Mouse (Mus musculus): ENCODE results near the gene Myh7. TPM values are rescaled to one million over a fixed set of nuclear protein-coding genes. Genes with fewer than 3 reads are reported as not detected.

Myh7 gene
- polyA plus RNA-seq, 1 experiment: not detected

- Histone ChIP-seq H3K9me3 (no peaks in the 10 kb centered on the region), H3K27me3 (replicated peaks) (peaks cover 83% of the 10 kb centered on the region), H3K4me3 (replicated peaks) (no peak overlapping the region), H3K36me3 (replicated peaks; ENCODE audit: low read length) (no peaks in the 10 kb centered on the region), H3K4me1 (peaks cover 57% of the 10 kb centered on the region)
- no peak for TF ChIP-seq FLI1 (IDR thresholded peaks at IDR 0.05; ENCODE audit: low read length)
- TF ChIP-seq GATA1 (IDR thresholded peaks at IDR 0.05; ENCODE audit: borderline replicate concordance, low read length): no peak
Observed at GRCm38 (mm10) chr14:54927296-54927695, 67.1 kb downstream of the Myh7 start.

DNA sequence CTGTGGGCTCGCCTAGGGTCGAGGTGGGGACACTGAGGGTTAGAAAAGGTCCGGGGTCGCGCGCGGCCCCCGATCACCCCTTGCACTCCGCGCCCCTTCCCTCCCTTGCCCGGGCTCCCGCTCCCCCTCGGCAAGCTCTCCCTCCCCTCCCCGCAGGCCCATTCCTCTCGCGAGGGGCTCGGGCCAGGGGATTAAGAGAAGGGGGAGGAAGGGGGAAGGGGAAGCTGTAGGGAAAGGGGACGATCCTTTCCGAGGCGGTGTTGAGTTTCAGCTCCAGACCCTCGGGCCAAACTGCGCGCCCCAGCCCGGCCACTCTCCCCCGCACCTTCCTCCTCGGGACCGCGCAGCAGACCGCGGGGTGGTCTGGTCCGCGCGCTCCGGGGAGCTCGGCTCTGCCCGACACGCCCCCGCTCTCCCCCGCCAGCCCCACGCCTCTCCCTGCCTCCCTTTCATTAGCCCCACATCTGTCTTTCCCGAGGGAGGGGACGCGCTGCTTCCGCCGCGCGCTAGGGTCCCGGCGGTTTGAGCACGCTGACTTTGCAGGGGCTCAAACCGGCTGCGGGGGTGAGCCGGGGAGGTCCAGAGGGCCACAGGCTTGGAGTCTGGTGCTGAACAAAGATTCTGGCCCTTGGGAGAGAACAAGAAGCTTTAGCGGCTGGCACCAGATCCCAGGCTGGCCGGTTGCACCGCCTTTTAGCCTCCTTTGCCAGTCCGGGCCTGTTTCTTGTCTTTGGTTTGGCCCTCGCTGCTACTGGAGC is 67.8 kb downstream of the Myh7 start:
- TF ChIP-seq FLI1 (IDR thresholded peaks at IDR 0.05; ENCODE audit: low read length) (no peak), GATA1 (IDR thresholded peaks at IDR 0.05; ENCODE audit: borderline replicate concordance, low read length) (no peak)
- H3K4me3 ChIP-seq (replicated peaks): peak overlapping the region; percentile 80
- peaks cover 83% of the 10 kb centered on the region for H3K27me3 ChIP-seq (replicated peaks)
- H3K9me3 ChIP-seq: peaks cover 6% of the 10 kb centered on the region
- no peaks in the 10 kb centered on the region for H3K36me3 ChIP-seq (replicated peaks; ENCODE audit: low read length)
- peaks cover 56% of the 10 kb centered on the region for H3K4me1 ChIP-seq

DNA sequence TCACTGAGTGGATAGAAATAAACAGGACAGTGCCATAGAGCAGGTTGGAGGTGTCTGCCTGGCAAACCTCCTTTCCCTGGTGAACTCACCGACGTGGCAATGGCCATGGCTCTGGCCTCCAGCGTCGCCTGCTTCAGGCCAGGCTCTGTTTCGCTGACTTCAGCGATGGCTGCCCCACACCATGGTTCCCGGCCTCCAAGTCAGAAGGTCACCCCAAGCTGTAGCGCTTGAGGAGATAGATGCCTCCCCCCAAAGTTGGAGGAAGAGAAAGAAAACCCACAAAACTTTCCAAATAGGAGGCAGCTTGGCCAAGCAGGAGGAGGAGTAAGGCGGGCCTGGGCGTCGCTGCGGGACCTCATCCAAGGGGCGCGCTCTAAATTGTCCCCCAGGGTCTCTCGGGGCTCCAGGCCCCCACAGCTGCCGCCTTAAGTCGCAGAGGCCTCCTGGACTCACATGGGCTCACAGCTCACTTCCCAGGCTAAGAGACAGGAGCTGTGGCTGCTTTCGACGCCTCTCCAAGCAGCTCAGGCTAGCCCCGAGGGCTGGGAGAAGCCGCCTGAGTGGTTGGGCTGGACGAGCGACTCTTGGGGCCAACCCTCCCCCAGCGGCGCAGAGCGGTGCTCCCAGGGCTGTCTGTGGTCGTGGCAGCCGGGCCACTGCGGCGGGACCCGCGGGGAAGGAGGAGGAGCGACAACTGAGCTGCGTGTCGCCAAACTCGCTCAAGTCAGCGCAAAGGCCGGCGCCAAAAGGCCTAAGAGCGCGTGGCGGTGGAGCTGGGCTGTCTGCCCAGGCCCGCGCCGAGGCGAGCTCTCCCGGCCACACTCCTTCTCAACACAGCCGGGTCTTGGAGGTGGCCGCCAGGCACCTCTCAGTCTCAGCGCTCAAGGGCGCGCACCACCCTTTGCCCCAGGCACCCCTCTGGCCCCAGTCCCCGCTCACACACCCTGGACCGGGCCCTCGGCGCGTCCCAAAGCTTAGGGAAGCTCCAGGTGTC is 68.8 kb downstream of the Myh7 start, which contains the start of gene Efs:
Gene Efs (minus strand): TSS at position 778 of the 994 bp plus-strand sequence.
- no peaks in the 10 kb centered on the region for H3K36me3 ChIP-seq (replicated peaks; ENCODE audit: low read length)
- peaks cover 15% of the 10 kb centered on the region for H3K9me3 ChIP-seq
- no peak for TF ChIP-seq GATA1 (IDR thresholded peaks at IDR 0.05; ENCODE audit: borderline replicate concordance, low read length)
- no peak for TF ChIP-seq FLI1 (IDR thresholded peaks at IDR 0.05; ENCODE audit: low read length)
- H3K4me1 ChIP-seq: peaks cover 47% of the 10 kb centered on the region
- peak within 1 kb of the TSS; percentile 80 for H3K4me3 ChIP-seq (replicated peaks)
- H3K27me3 ChIP-seq (replicated peaks): peaks cover 88% of the 10 kb centered on the region

- H3K36me3 ChIP-seq (replicated peaks; ENCODE audit: low read length): no peaks in the 10 kb centered on the region
- H3K27me3 ChIP-seq (replicated peaks): peaks cover 93% of the 10 kb centered on the region
- peaks cover 38% of the 10 kb centered on the region for H3K4me1 ChIP-seq
- peaks cover 19% of the 10 kb centered on the region for H3K9me3 ChIP-seq
- no peak overlapping the region for H3K4me3 ChIP-seq (replicated peaks)
- TF ChIP-seq FLI1 (IDR thresholded peaks at IDR 0.05; ENCODE audit: low read length) (no peak), GATA1 (IDR thresholded peaks at IDR 0.05; ENCODE audit: borderline replicate concordance, low read length) (no peak)
Observed at GRCm38 (mm10) chr14:54924641-54925348, 69.6 kb downstream of the Myh7 start.

Other genes with a start within 250 kb of the Myh7 start
- gene Slc7a8, start 212.7 kb downstream of the Myh7 start, polyA plus RNA-seq (2012; ENCODE audit: insufficient read depth, low replicate concordance): 4.4 and 13.9 TPM in 2 replicates
- gene Rnf212b, start 180.5 kb downstream of the Myh7 start, polyA plus RNA-seq (2012; ENCODE audit: insufficient read depth, low replicate concordance): not detected in 2 replicates
- 1.6 and 2.1 TPM in 2 replicates for gene Homez, start 123.7 kb downstream of the Myh7 start, polyA plus RNA-seq (2012; ENCODE audit: insufficient read depth, low replicate concordance)
- gene Ppp1r3e, start 117.1 kb downstream of the Myh7 start, polyA plus RNA-seq (2012; ENCODE audit: insufficient read depth, low replicate concordance): 1.7 and 2.8 TPM in 2 replicates
- gene Bcl2l2, start 111.2 kb downstream of the Myh7 start, polyA plus RNA-seq (2012; ENCODE audit: insufficient read depth, low replicate concordance): 15.0 and 39.5 TPM in 2 replicates
- 1.6 TPM in 1 of 2 replicates, not detected in the other for gene Gm20521, start 111.2 kb downstream of the Myh7 start, polyA plus RNA-seq (2012; ENCODE audit: insufficient read depth, low replicate concordance)
- gene Pabpn1, start 102.1 kb downstream of the Myh7 start, polyA plus RNA-seq (2012; ENCODE audit: insufficient read depth, low replicate concordance): 94.8 and 258 TPM in 2 replicates
- gene Slc22a17, start 81.5 kb downstream of the Myh7 start, polyA plus RNA-seq (2012; ENCODE audit: insufficient read depth, low replicate concordance): 0.93 and 1.1 TPM in 2 replicates
- not detected in 2 replicates for gene Efs, start 68.5 kb downstream of the Myh7 start, polyA plus RNA-seq (2012; ENCODE audit: insufficient read depth, low replicate concordance)
- gene Il25, start 61.9 kb downstream of the Myh7 start, polyA plus RNA-seq (2012; ENCODE audit: insufficient read depth, low replicate concordance): not detected in 2 replicates
- gene Cmtm5, start 58.4 kb downstream of the Myh7 start, polyA plus RNA-seq (2012; ENCODE audit: insufficient read depth, low replicate concordance): not detected in 2 replicates
- gene Myh6, start 27.7 kb downstream of the Myh7 start, polyA plus RNA-seq (2012; ENCODE audit: insufficient read depth, low replicate concordance): not detected in 2 replicates
- gene Gm17428, start 17.7 kb downstream of the Myh7 start, polyA plus RNA-seq (2012; ENCODE audit: insufficient read depth, low replicate concordance): not detected in 2 replicates
- 6.0 and 37.4 TPM in 2 replicates for gene Ngdn, start 20.8 kb upstream of the Myh7 start, polyA plus RNA-seq (2012; ENCODE audit: insufficient read depth, low replicate concordance)
- gene Zfhx2, start 97.7 kb upstream of the Myh7 start, polyA plus RNA-seq (2012; ENCODE audit: insufficient read depth, low replicate concordance): 10.0 and 16.4 TPM in 2 replicates
- gene Thtpa, start 100.2 kb upstream of the Myh7 start, polyA plus RNA-seq (2012; ENCODE audit: insufficient read depth, low replicate concordance): 2.4 and 2.9 TPM in 2 replicates
- 8.5 and 13.4 TPM in 2 replicates for gene Ap1g2, start 112.0 kb upstream of the Myh7 start, polyA plus RNA-seq (2012; ENCODE audit: insufficient read depth, low replicate concordance)
- gene Jph4, start 122.3 kb upstream of the Myh7 start, polyA plus RNA-seq (2012; ENCODE audit: insufficient read depth, low replicate concordance): 0.21 and 1.4 TPM in 2 replicates
- gene Dhrs2, start 227.4 kb upstream of the Myh7 start, polyA plus RNA-seq (2012; ENCODE audit: insufficient read depth, low replicate concordance): not detected in 2 replicates